7 mouse cellular contexts compared by ENCODE assay signal in genomic region chr12:111746091-111746490, GRCm38 (mm10). TPM values are rescaled to one million over a fixed set of nuclear protein-coding genes. Genes with fewer than 3 reads are reported as not detected.
A peak's percentile ranks its signal among the peaks of the same experiment; 100 is the strongest.
DNase-seq lines count a peak whose midpoint lies in the region; ATAC-seq and TF ChIP-seq lines count a peak whose summit lies in the region.

No protein-coding gene starts in this region.

- WGBS in embryonic facial prominence, embryonic 13.5 days = 49% methylated on average over 5 of the region's 5 CpGs
- 41% methylated on average over 5 of the region's 5 CpGs for WGBS in liver, embryonic 14.5 days (ENCODE audit: insufficient replicate concordance)
- 31% methylated on average over 5 of the region's 5 CpGs for WGBS in olfactory bulb, adult 2 months

- H3K36me3 ChIP-seq in embryonic facial prominence, embryonic 13.5 days = no peaks in the 10 kb centered on the region
- no peaks in the 10 kb centered on the region for H3K36me3 ChIP-seq in liver, embryonic 14.5 days (replicated peaks; ENCODE audit: control insufficient read depth, insufficient read depth, low read depth)

- H3K27me3 ChIP-seq in embryonic facial prominence, embryonic 13.5 days = no peaks in the 10 kb centered on the region
- H3K27me3 ChIP-seq in liver, embryonic 14.5 days (ENCODE audit: control insufficient read depth, insufficient read depth, low read length) = no peaks in the 10 kb centered on the region

- no peaks in the 10 kb centered on the region for H3K9me3 ChIP-seq in embryonic facial prominence, embryonic 13.5 days
- H3K9me3 ChIP-seq in liver, embryonic 14.5 days (ENCODE audit: control insufficient read depth, low read length) = no peaks in the 10 kb centered on the region

- H3K27ac ChIP-seq in embryonic facial prominence, embryonic 13.5 days = peak overlapping the region; percentile 44
- no peak overlapping the region for H3K27ac ChIP-seq in liver, embryonic 14.5 days
- peak overlapping the region; percentile 89 for H3K27ac ChIP-seq in olfactory bulb, adult 2 months (ENCODE audit: insufficient read depth, low read depth, low read length)

- 0 out of 2 replicates have a peak, but pooled peaks have one; percentile 12 for TF ChIP-seq POLR2A in olfactory bulb, adult 2 months (IDR thresholded peaks at IDR 0.05; ENCODE audit: insufficient read depth, low read depth, low read length)

- H3K4me1 ChIP-seq in embryonic facial prominence, embryonic 13.5 days = peaks cover 16% of the 10 kb centered on the region
- peaks cover 5 to 9% of the 10 kb centered on the region in 2 experiments; a peak in 3 of 4 replicates for H3K4me1 ChIP-seq in liver, embryonic 14.5 days (replicated peaks; ENCODE audit: control insufficient read depth in 2 of 2, insufficient read depth in 2 of 2, low read length in 1 of 2)
- peaks cover 48% of the 10 kb centered on the region for H3K4me1 ChIP-seq in olfactory bulb, adult 2 months (ENCODE audit: control insufficient read depth, insufficient read depth, low read length)

- no peak overlapping the region for H3K4me2 ChIP-seq in embryonic facial prominence, embryonic 13.5 days
- no peak overlapping the region for H3K4me2 ChIP-seq in liver, embryonic 14.5 days (ENCODE audit: low read depth)

- TF ChIP-seq CTCF in liver, embryonic 14.5 days (IDR thresholded peaks at IDR 0.05; ENCODE audit: low read depth) = no peak
- no peak for TF ChIP-seq CTCF in olfactory bulb, adult 2 months (IDR thresholded peaks at IDR 0.05; ENCODE audit: insufficient read depth, low read depth, low read length)

- ATAC-seq in embryonic facial prominence, embryonic 13.5 days (ENCODE audit: insufficient number of reproducible peaks, insufficient read depth, low FRiP score, low TSS enrichment, low read depth) = 0 out of 2 replicates have a peak, but pooled peaks have one; percentile 46
- peak; percentile 64; the same call in 1 of the 2 replicates for ATAC-seq in liver, embryonic 14.5 days (ENCODE audit: insufficient read depth)
- ATAC-seq in erythroblast, adult 5-6 weeks (replicated peaks; ENCODE audit: low FRiP score, poor library complexity, severe bottlenecking) = no peak

- DNase-seq in 3T3-L1 (ENCODE audit: low read depth, low spot score) = peak; percentile 68
- peak; percentile 38 for DNase-seq in CD4-positive helper T cell, adult 2 months (ENCODE audit: low read depth, low spot score)
- peak; percentile 90 for DNase-seq in heart, postnatal 4 days
- no peak for DNase-seq in liver, embryonic 14.5 days (ENCODE audit: low read depth in 3 of 3, low spot score in 3 of 3)

- TF ChIP-seq EP300 in liver, embryonic 14.5 days (IDR thresholded peaks at IDR 0.05; ENCODE audit: low read depth) = no peak

- no peak overlapping the region for H3K4me3 ChIP-seq in embryonic facial prominence, embryonic 13.5 days
- H3K4me3 ChIP-seq in liver, embryonic 14.5 days (ENCODE audit: insufficient read depth in 1 of 2, low read depth in 2 of 2, low read length in 2 of 2) = no peak overlapping the region
- H3K4me3 ChIP-seq in olfactory bulb, adult 2 months (ENCODE audit: insufficient read depth, low read depth, low read length) = no peak overlapping the region

- no peak overlapping the region for H3K9ac ChIP-seq in embryonic facial prominence, embryonic 13.5 days
- H3K9ac ChIP-seq in liver, embryonic 14.5 days (replicated peaks) = no peak overlapping the region

RNA-seq across cellular contexts. Expression of gene Klc1, which starts 12.6 kb away (rescaled TPM):
- polyA plus RNA-seq in embryonic facial prominence, embryonic 13.5 days (2015; fragmentation: Nextera tagmentation; extraction: Ambion mirVana) = 113 and 122 TPM in 2 replicates
- 100 to 1,000 TPM; 159 to 169 TPM for total RNA-seq in heart, postnatal 4 days (2021)
- 11.3 and 16.3 TPM in 2 replicates for polyA plus RNA-seq in liver, embryonic 14.5 days (2012; rRNA removed)
- 14.3 and 17.2 TPM in 2 replicates for polyA plus RNA-seq in liver, embryonic 14.5 days (2014; fragmentation: Nextera tagmentation; extraction: Ambion mirVana)
- polyA plus RNA-seq in olfactory bulb, adult 2 months (2012; ENCODE audit: insufficient read depth, insufficient read length, low replicate concordance, missing spikeins) = 135 and 1,741 TPM in 2 replicates
- total RNA-seq in erythroblast, adult 5-6 weeks (2015; ENCODE audit: low replicate concordance) = 3.8 and 13.1 TPM in 2 replicates
- total RNA-seq in erythroblast, adult 5-6 weeks (2017; ENCODE audit: low replicate concordance) = 12.9 and 21.9 TPM in 2 replicates

RNA-seq across cellular contexts. Expression of gene Apopt1, which starts 33.0 kb away (rescaled TPM):
- 57.1 and 66.0 TPM in 2 replicates for polyA plus RNA-seq in embryonic facial prominence, embryonic 13.5 days (2015; fragmentation: Nextera tagmentation; extraction: Ambion mirVana)
- total RNA-seq in heart, postnatal 4 days (2021) = 10 to 100 TPM; 40.0 to 42.1 TPM
- polyA plus RNA-seq in liver, embryonic 14.5 days (2012; rRNA removed) = 7.5 and 13.4 TPM in 2 replicates
- 19.3 and 20.0 TPM in 2 replicates for polyA plus RNA-seq in liver, embryonic 14.5 days (2014; fragmentation: Nextera tagmentation; extraction: Ambion mirVana)
- not detected in 2 replicates for polyA plus RNA-seq in olfactory bulb, adult 2 months (2012; ENCODE audit: insufficient read depth, insufficient read length, low replicate concordance, missing spikeins)
- 10.6 and 13.4 TPM in 2 replicates for total RNA-seq in erythroblast, adult 5-6 weeks (2015; ENCODE audit: low replicate concordance)
- total RNA-seq in erythroblast, adult 5-6 weeks (2017; ENCODE audit: low replicate concordance) = 5.8 and 11.0 TPM in 2 replicates

RNA-seq across cellular contexts. Expression of gene Bag5, which starts 33.0 kb away (rescaled TPM):
- polyA plus RNA-seq in embryonic facial prominence, embryonic 13.5 days (2015; fragmentation: Nextera tagmentation; extraction: Ambion mirVana) = 64.5 and 67.3 TPM in 2 replicates
- total RNA-seq in heart, postnatal 4 days (2021) = 10 to 100 TPM; 29.3 to 32.6 TPM
- polyA plus RNA-seq in liver, embryonic 14.5 days (2012; rRNA removed) = 5.5 and 9.8 TPM in 2 replicates
- polyA plus RNA-seq in liver, embryonic 14.5 days (2014; fragmentation: Nextera tagmentation; extraction: Ambion mirVana) = 15.2 and 15.5 TPM in 2 replicates
- polyA plus RNA-seq in olfactory bulb, adult 2 months (2012; ENCODE audit: insufficient read depth, insufficient read length, low replicate concordance, missing spikeins) = not detected in 2 replicates
- total RNA-seq in erythroblast, adult 5-6 weeks (2015; ENCODE audit: low replicate concordance) = 5.4 and 6.1 TPM in 2 replicates
- total RNA-seq in erythroblast, adult 5-6 weeks (2017; ENCODE audit: low replicate concordance) = 5.8 and 7.2 TPM in 2 replicates

Comparison
In these comparisons a context has a peak if more than half of its experiments do, and no peak if none do; other contexts are left out.
1. DNase-seq: peak in 3T3-L1 (single experiment), CD4-positive helper T cell, adult 2 months (single experiment) and heart, postnatal 4 days (single experiment); none in liver, embryonic 14.5 days (0 of 3).